ENCODE assay signal across 17 mouse cellular contexts in the genomic region with DNA sequence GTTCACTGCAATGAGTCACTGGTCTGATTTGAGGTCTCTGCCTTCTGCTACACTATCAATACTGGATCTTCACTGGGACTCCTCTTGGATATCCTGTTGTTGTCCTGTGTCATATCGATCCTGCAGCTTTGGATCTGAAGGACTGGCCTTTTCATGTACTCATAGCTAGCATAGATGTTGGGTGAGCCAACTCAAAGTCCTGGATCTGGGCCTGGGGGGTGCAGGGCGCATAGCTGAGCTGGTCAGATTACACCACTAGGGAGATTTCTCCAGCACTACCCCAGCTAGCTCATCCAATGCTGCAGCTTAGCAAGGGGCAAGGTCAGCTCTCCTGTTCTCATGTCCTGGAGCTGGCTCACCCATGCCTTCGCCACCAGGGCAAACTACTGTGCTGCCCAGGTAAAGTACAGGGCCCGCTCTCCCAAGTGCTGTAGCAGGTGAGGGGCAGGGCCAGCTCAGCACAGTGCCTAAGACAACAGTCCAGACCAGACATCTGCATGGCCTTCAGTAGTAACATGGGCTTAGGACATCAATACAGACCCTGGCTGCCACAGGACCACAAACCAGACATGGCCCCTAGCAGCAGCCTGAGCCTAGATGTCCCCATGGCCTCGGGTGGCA. TPM values are rescaled to one million over a fixed set of nuclear protein-coding genes. Genes with fewer than 3 reads are reported as not detected.
DNase-seq lines count a peak whose midpoint lies in the region; ATAC-seq lines count a peak whose summit lies in the region.
"Had no signal": no experiment of that assay in that cellular context is flagged by ENCODE, and none has a peak within 500 bp of the region (broad histone marks: within the 10 kb centered on the region; RNA-seq: fewer than 3 reads in every experiment).

No protein-coding gene starts in this region.

- H3K27ac ChIP-seq in embryonic facial prominence, embryonic 13.5 days = no peak overlapping the region
- H3K27ac ChIP-seq in embryonic facial prominence, embryonic 10.5 days (replicated peaks) = no peak overlapping the region
- H3K27ac ChIP-seq in liver, embryonic 12.5 days = no peak overlapping the region
- H3K27ac ChIP-seq in liver, embryonic 15.5 days (replicated peaks) = no peak overlapping the region
- H3K27ac ChIP-seq: forebrain, embryonic 12.5 days; midbrain, embryonic 12.5 days; neural tube, embryonic 12.5 days had no signal

- 0 out of 2 replicates have a peak, but pooled peaks cover 5% of the 10 kb centered on the region for H3K4me1 ChIP-seq in embryonic facial prominence, embryonic 13.5 days
- H3K4me1 ChIP-seq in embryonic facial prominence, embryonic 10.5 days = peaks cover 10% of the 10 kb centered on the region; the same call in 1 of the 2 replicates
- H3K4me1 ChIP-seq in liver, embryonic 12.5 days = peaks cover 5% of the 10 kb centered on the region
- peaks cover 19% of the 10 kb centered on the region for H3K4me1 ChIP-seq in liver, embryonic 15.5 days (replicated peaks)
- H3K4me1 ChIP-seq: neural tube, embryonic 12.5 days had no signal

- no peak overlapping the region for H3K4me3 ChIP-seq in embryonic facial prominence, embryonic 13.5 days
- no peak overlapping the region for H3K4me3 ChIP-seq in embryonic facial prominence, embryonic 10.5 days
- H3K4me3 ChIP-seq in liver, embryonic 12.5 days = no peak overlapping the region
- no peak overlapping the region for H3K4me3 ChIP-seq in liver, embryonic 15.5 days (replicated peaks)
- H3K4me3 ChIP-seq: forebrain, embryonic 12.5 days; midbrain, embryonic 12.5 days; neural tube, embryonic 12.5 days had no signal

- no peak for DNase-seq in embryonic facial prominence, embryonic 10.5 days (ENCODE audit: low spot score)
- no peak for DNase-seq in liver
- peak; percentile 23 to 26 for DNase-seq in gastrocnemius, postnatal 36 days
- DNase-seq in left cerebral cortex, postnatal 36 days (ENCODE audit: low spot score in 2 of 2) = no peak
- DNase-seq in frontal cortex, adult 2 months (ENCODE audit: extremely low spot score in 1 of 2, low spot score in 1 of 2) = no peak
- DNase-seq: kidney, postnatal 14 days; layer of hippocampus, postnatal 36 days; lung, adult 18-20 months; thymus, postnatal 36 days had no signal

- no peak overlapping the region for H3K9ac ChIP-seq in embryonic facial prominence, embryonic 13.5 days
- no peak overlapping the region for H3K9ac ChIP-seq in liver, embryonic 12.5 days
- H3K9ac ChIP-seq in liver, embryonic 15.5 days = no peak overlapping the region
- H3K9ac ChIP-seq: forebrain, embryonic 12.5 days; midbrain, embryonic 12.5 days; neural tube, embryonic 12.5 days had no signal

- WGBS in embryonic facial prominence, embryonic 13.5 days = 88% methylated on average over 5 of the region's 5 CpGs
- 92% methylated on average over 5 of the region's 5 CpGs for WGBS in embryonic facial prominence, embryonic 10.5 days
- 77% methylated on average over 5 of the region's 5 CpGs for WGBS in liver, embryonic 12.5 days (ENCODE audit: insufficient replicate concordance)
- WGBS in liver, embryonic 15.5 days (ENCODE audit: insufficient replicate concordance) = 72% methylated on average over 5 of the region's 5 CpGs

- H3K4me2 ChIP-seq in embryonic facial prominence, embryonic 13.5 days = no peak overlapping the region
- H3K4me2 ChIP-seq in liver, embryonic 12.5 days = no peak overlapping the region
- H3K4me2 ChIP-seq in liver, embryonic 15.5 days = no peak overlapping the region
- H3K4me2 ChIP-seq: forebrain, embryonic 12.5 days; midbrain, embryonic 12.5 days; neural tube, embryonic 12.5 days had no signal

- H3K36me3 ChIP-seq in embryonic facial prominence, embryonic 13.5 days = no peaks in the 10 kb centered on the region
- H3K36me3 ChIP-seq in embryonic facial prominence, embryonic 10.5 days (replicated peaks) = no peaks in the 10 kb centered on the region
- no peaks in the 10 kb centered on the region for H3K36me3 ChIP-seq in liver, embryonic 12.5 days
- H3K36me3 ChIP-seq in liver, embryonic 15.5 days (replicated peaks) = 0 out of 2 replicates have a peak, but pooled peaks cover 4% of the 10 kb centered on the region
- H3K36me3 ChIP-seq: forebrain, embryonic 12.5 days; midbrain, embryonic 12.5 days; neural tube, embryonic 12.5 days had no signal

- ATAC-seq in embryonic facial prominence, embryonic 13.5 days (ENCODE audit: insufficient number of reproducible peaks, insufficient read depth, low FRiP score, low TSS enrichment, low read depth) = 0 out of 2 replicates have a peak, but pooled peaks have one; percentile 20
- peak; percentile 47 for ATAC-seq in liver, embryonic 12.5 days
- peak; percentile 40; the same call in 1 of the 2 replicates for ATAC-seq in liver, embryonic 15.5 days (ENCODE audit: insufficient read depth)
- ATAC-seq: hindbrain, embryonic 16.5 days had no signal

- H3K9me3 ChIP-seq in embryonic facial prominence, embryonic 13.5 days = no peaks in the 10 kb centered on the region
- no peaks in the 10 kb centered on the region for H3K9me3 ChIP-seq in embryonic facial prominence, embryonic 10.5 days
- no peaks in the 10 kb centered on the region for H3K9me3 ChIP-seq in liver, embryonic 12.5 days (replicated peaks)
- no peaks in the 10 kb centered on the region for H3K9me3 ChIP-seq in liver, embryonic 15.5 days (replicated peaks)
- H3K9me3 ChIP-seq: forebrain, embryonic 12.5 days; G1E; midbrain, embryonic 12.5 days; neural tube, embryonic 12.5 days had no signal

- H3K27me3 ChIP-seq in embryonic facial prominence, embryonic 13.5 days = no peaks in the 10 kb centered on the region
- H3K27me3 ChIP-seq in embryonic facial prominence, embryonic 10.5 days (replicated peaks; ENCODE audit: low read depth, poor library complexity, severe bottlenecking) = no peaks in the 10 kb centered on the region
- no peaks in the 10 kb centered on the region for H3K27me3 ChIP-seq in liver, embryonic 12.5 days (replicated peaks)
- H3K27me3 ChIP-seq in liver, embryonic 15.5 days = no peaks in the 10 kb centered on the region
- H3K27me3 ChIP-seq: forebrain, embryonic 12.5 days; midbrain, embryonic 12.5 days; neural tube, embryonic 12.5 days had no signal

- intact Hi-C loops in gastrocnemius, postnatal 36 days (cut with DNase I) = no loop called here
- intact Hi-C loops in left cerebral cortex, postnatal 36 days (cut with DNase I) = no loop called here

RNA-seq across cellular contexts. Expression of gene Dusp16, which starts 27.9 kb away (rescaled TPM):
- 14.3 and 18.0 TPM in 2 replicates for polyA plus RNA-seq in embryonic facial prominence, embryonic 13.5 days (2015; fragmentation: Nextera tagmentation; extraction: Ambion mirVana)
- polyA plus RNA-seq in embryonic facial prominence, embryonic 10.5 days (2016; fragmentation: Nextera tagmentation; extraction: Ambion mirVana) = 11.9 TPM in 2 replicates
- 6.6 and 6.7 TPM in 2 replicates for polyA plus RNA-seq in liver, embryonic 12.5 days (2016; fragmentation: Nextera tagmentation; extraction: Ambion mirVana)
- 10 to 100 TPM; 14.4 to 16.4 TPM for total RNA-seq in gastrocnemius, postnatal 36 days (2021)
- polyA plus RNA-seq in liver, embryonic 15.5 days (2015; fragmentation: Nextera tagmentation; extraction: Ambion mirVana) = 5.1 TPM in 2 replicates
- 10 to 100 TPM in 1 of 2 experiments, 1 to 10 TPM in 1; 8.0 to 12.7 TPM for total RNA-seq in left cerebral cortex, postnatal 36 days (2021)
- 7.3 and 8.4 TPM in 2 replicates for polyA plus RNA-seq in frontal cortex, adult 2 months (2012; rRNA removed)

Comparison
In these comparisons a context has a peak if more than half of its experiments do, and no peak if none do; other contexts are left out.
1. DNase-seq: peak in gastrocnemius, postnatal 36 days (2 of 2); none in embryonic facial prominence, embryonic 10.5 days (single experiment), liver (single experiment), left cerebral cortex, postnatal 36 days (0 of 2) and frontal cortex, adult 2 months (0 of 2).
2. Peak in every context shown above with its lines, with median percentiles within 50 percentile points of each other: ATAC-seq.